Mouse (Mus musculus) ES-Bruce4 (cell line): ENCODE results near the gene Foxp1.

Source experiments
- CTCF ChIP-seq: IDR thresholded peaks from one replicate; pipeline ENCODE4 v1.8.1; 2011; ENCODE audit warnings: low read depth, low read length
- POLR2A ChIP-seq: IDR thresholded peaks from one replicate; pipeline ENCODE4 v1.8.1; 2011; ENCODE audit warnings: low read length; ENCODE audit not compliant: insufficient read depth

- TF ChIP-seq CTCF, result no peak
- TF ChIP-seq POLR2A, result no peak
Observed at GRCm38 (mm10) chr6:99289220-99289619, 233.3 kb downstream of the Foxp1 start.
